Mouse (Mus musculus) limb, embryonic 14.5 days (tissue): ENCODE results near the gene Mnd1. TPM values are rescaled to one million over a fixed set of nuclear protein-coding genes. Genes with fewer than 3 reads are reported as not detected.
A peak's percentile ranks its signal among the peaks of the same experiment; 100 is the strongest.

Experiments used
- ATAC-seq: fragments of 200-750 bp; cut with Nextera tagmentation; 2 replicates; pipeline ENCODE4 v1.8.0; 2017; ENCODE audit warnings: low read depth, moderate number of reproducible peaks, moderate TSS enrichment; ENCODE audit not compliant: low FRiP score
- DNase-seq: peaks from one replicate; pipeline ENCODE4 v3.0.0-alpha.2; 2015; ENCODE audit warnings: low spot score
- H3K27ac ChIP-seq: fragments of 300-500 bp; sonication (generic); replicated peaks from 2 replicates; pipeline ENCODE4 v1.5.1; 2014; ENCODE audit warnings: low read depth, mild to moderate bottlenecking, low read length, moderate library complexity, mixed read lengths
- H3K27me3 ChIP-seq: fragments of 300-500 bp; sonication (generic); 2 replicates; pipeline ENCODE4 v1.6.1; 2014; ENCODE audit warnings: low read length, mixed read lengths; ENCODE audit not compliant: control insufficient read depth, insufficient read depth
- H3K36me3 ChIP-seq: fragments of 300-500 bp; sonication (generic); 2 replicates; pipeline ENCODE4 v1.6.1; 2014; ENCODE audit warnings: mild to moderate bottlenecking, low read length, moderate library complexity, mixed read lengths; ENCODE audit not compliant: control insufficient read depth, insufficient read depth
- H3K4me1 ChIP-seq: fragments of 300-500 bp; sonication (generic); 2 replicates; pipeline ENCODE4 v1.6.1; 2014; ENCODE audit warnings: antibody characterized with exemption, low read length, mixed read lengths; ENCODE audit not compliant: control insufficient read depth, insufficient read depth
- H3K4me2 ChIP-seq: fragments of 300-500 bp; sonication (generic); replicated peaks from 2 replicates; pipeline ENCODE4 v1.6.1; 2014; ENCODE audit warnings: low read depth, mild to moderate bottlenecking, low read length, moderate library complexity; ENCODE audit not compliant: severe bottlenecking
- H3K4me3 ChIP-seq: fragments of 300-500 bp; sonication (generic); replicated peaks from 2 replicates; pipeline ENCODE4 v1.5.1; 2014; ENCODE audit warnings: low read length
- H3K9ac ChIP-seq: fragments of 300-500 bp; sonication (generic); 2 replicates; pipeline ENCODE4 v1.6.1; 2014; ENCODE audit warnings: mild to moderate bottlenecking, low read depth, low read length, moderate library complexity; ENCODE audit not compliant: severe bottlenecking
- H3K9me3 ChIP-seq: fragments of 300-500 bp; sonication (generic); 2 replicates; pipeline ENCODE4 v1.6.1; 2016; ENCODE audit warnings: low read length; ENCODE audit not compliant: control insufficient read depth
- POLR2A ChIP-seq: fragments of 200-500 bp; IDR thresholded peaks from 2 replicates; pipeline ENCODE4 v1.8.0; 2012; ENCODE audit warnings: inconsistent platforms, mild to moderate bottlenecking, moderate library complexity, borderline replicate concordance; ENCODE audit not compliant: insufficient read depth, insufficient read length; ENCODE audit errors: extremely low read depth
- WGBS: fragments of 180-500 bp; shearing (Covaris S2); extraction: QIAGEN DNeasy Blood & Tissue Kit; methylation state at CpG from one replicate; pipeline ENCODE4 v1.1.7; 2014; 5-methylcytosine and 5-hydroxymethylcytosine counted together
- polyA plus RNA-seq, 2 experiments: library from polyadenylated mRNA; depleted of rRNA in 1 of 2; stranded (reverse) in 1 of 2; unstranded in 1 of 2; fragments of >200 nt; fragmentation: Nextera tagmentation in 1 of 2; extraction: Ambion mirVana in 1 of 2; gene quantifications; 2 replicates each; pipeline versions ENCODE4 v1.2.1 to v1.2.3; 2012 to 2014

Gene Mnd1
- polyA plus RNA-seq, 2 experiments, result 9.8 to 14.3 TPM

- no peak for DNase-seq
- TF ChIP-seq POLR2A, result no peak
- ATAC-seq, result no peak
- no peaks in the 10 kb centered on the region for H3K4me1 ChIP-seq
- no peak overlapping the region for H3K4me2 ChIP-seq
- H3K36me3 ChIP-seq, result no peaks in the 10 kb centered on the region
- no peak overlapping the region for H3K9ac ChIP-seq
- no peak overlapping the region for H3K4me3 ChIP-seq
- no peaks in the 10 kb centered on the region for H3K27me3 ChIP-seq
- H3K9me3 ChIP-seq, result 0 out of 2 replicates have a peak, but pooled peaks cover 3% of the 10 kb centered on the region
- WGBS, result 90% methylated on average over 4 of the region's 4 CpGs
- 0 out of 2 replicates have a peak overlapping the region, but pooled peaks have one; percentile 28 for H3K27ac ChIP-seq
Measured at GRCm38 (mm10) chr3:84081208-84081722, 74.3 kb downstream of the Mnd1 start.

GRCm38 (mm10) chr3:84080074-84080473, 75.5 kb downstream of the Mnd1 start:
- H3K4me2 ChIP-seq, result no peak overlapping the region
- no peak overlapping the region for H3K27ac ChIP-seq
- 0 out of 2 replicates have a peak, but pooled peaks cover 3% of the 10 kb centered on the region for H3K9me3 ChIP-seq
- DNase-seq (no peak), ATAC-seq (no peak)
- H3K27me3 ChIP-seq, result no peaks in the 10 kb centered on the region
- TF ChIP-seq POLR2A, result no peak
- H3K36me3 ChIP-seq, result no peaks in the 10 kb centered on the region
- 85% methylated on average over 7 of the region's 7 CpGs for WGBS
- H3K4me3 ChIP-seq, result no peak overlapping the region
- H3K4me1 ChIP-seq, result no peaks in the 10 kb centered on the region
- no peak overlapping the region for H3K9ac ChIP-seq

GRCm38 (mm10) chr3:84077505-84077904, 78.1 kb downstream of the Mnd1 start:
- Histone ChIP-seq H3K4me1 (no peaks in the 10 kb centered on the region), H3K27ac (no peak overlapping the region), H3K9ac (no peak overlapping the region), H3K4me3 (no peak overlapping the region), H3K36me3 (no peaks in the 10 kb centered on the region), H3K9me3 (0 out of 2 replicates have a peak, but pooled peaks cover 3% of the 10 kb centered on the region), H3K27me3 (no peaks in the 10 kb centered on the region), H3K4me2 (no peak overlapping the region)
- DNase-seq (no peak), ATAC-seq (no peak)
- no peak for TF ChIP-seq POLR2A
- WGBS, result 79% methylated on average over 4 of the region's 4 CpGs

DNA sequence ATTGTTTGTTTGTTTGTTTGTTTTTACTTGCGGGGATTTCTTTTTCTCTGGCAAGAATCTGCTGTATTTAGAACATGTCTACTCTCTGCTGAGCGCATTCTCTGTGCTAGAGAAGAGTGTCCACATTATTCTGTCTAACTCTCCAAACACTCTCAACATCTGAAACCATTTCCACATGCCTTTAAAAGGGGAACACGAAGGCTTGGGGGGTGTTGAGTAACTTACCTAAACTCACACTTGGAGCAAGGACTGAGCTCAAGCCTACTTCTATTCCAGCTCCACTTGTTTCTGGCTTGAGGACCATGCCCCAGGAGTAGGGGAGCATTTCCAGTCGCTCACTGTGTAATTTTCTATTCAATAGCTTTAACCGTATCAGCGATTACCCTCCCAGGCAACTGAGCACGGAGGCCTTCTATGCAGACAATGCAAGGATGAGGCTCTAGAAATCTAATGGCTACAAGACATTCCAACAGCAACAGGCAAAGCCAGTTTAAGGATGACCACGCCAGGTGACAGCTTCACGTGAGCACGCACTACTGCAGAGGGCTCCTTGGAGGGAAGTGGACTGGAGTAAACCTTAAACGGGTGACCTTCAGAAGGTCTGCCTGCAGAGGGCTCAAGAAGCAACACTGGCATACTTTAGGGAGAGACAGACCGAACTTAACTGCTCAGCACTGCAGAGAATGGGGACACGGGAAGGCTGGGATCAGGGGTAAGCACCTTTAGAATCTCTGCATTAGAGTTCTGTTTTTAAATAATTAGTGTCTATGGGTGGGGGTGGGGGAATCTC, 78.8 kb downstream of the Mnd1 start:
- WGBS, result 73% methylated on average over 13 of the region's 13 CpGs
- ATAC-seq (no peak), DNase-seq (no peak)
- no peaks in the 10 kb centered on the region for H3K9me3 ChIP-seq
- no peak overlapping the region for H3K4me2 ChIP-seq
- no peaks in the 10 kb centered on the region for H3K36me3 ChIP-seq
- no peak overlapping the region for H3K4me3 ChIP-seq
- no peak overlapping the region for H3K27ac ChIP-seq
- H3K4me1 ChIP-seq, result no peaks in the 10 kb centered on the region
- H3K27me3 ChIP-seq, result no peaks in the 10 kb centered on the region
- no peak overlapping the region for H3K9ac ChIP-seq
- no peak for TF ChIP-seq POLR2A

- 55% methylated on average over 4 of the region's 4 CpGs for WGBS
- ATAC-seq, result no peak
- Histone ChIP-seq H3K27me3 (no peaks in the 10 kb centered on the region), H3K4me3 (no peak overlapping the region), H3K27ac (no peak overlapping the region), H3K9me3 (no peaks in the 10 kb centered on the region), H3K36me3 (no peaks in the 10 kb centered on the region), H3K9ac (no peak overlapping the region), H3K4me2 (no peak overlapping the region), H3K4me1 (no peaks in the 10 kb centered on the region)
- no peak for DNase-seq
- no peak for TF ChIP-seq POLR2A
Measured at GRCm38 (mm10) chr3:84075516-84075915, 80.1 kb downstream of the Mnd1 start.

DNA sequence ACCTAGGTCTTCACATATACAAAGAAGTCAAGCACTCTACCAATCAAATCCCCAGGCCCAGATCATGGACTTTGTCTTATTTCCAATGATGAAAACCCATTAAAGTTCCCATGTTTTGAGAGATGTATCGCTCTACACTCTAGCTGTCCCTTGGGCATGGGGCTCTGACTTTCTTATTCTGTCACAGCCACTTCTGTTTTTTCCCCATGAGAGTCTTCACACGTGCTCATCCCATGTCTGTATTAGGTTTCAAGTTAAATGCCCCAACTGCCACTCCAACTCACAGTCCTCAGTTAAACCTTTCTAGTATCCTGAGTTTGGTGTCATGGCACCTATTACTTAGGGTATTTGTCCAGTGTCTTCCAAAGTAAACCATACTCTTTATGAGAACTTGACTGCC, 80.8 kb downstream of the Mnd1 start:
- no peak overlapping the region for H3K27ac ChIP-seq
- no peaks in the 10 kb centered on the region for H3K9me3 ChIP-seq
- no peak for DNase-seq
- H3K4me3 ChIP-seq, result no peak overlapping the region
- ATAC-seq, result no peak
- no peaks in the 10 kb centered on the region for H3K36me3 ChIP-seq
- H3K4me2 ChIP-seq, result no peak overlapping the region
- H3K9ac ChIP-seq, result no peak overlapping the region
- 79% methylated on average over 2 of the region's 2 CpGs for WGBS
- no peaks in the 10 kb centered on the region for H3K4me1 ChIP-seq
- H3K27me3 ChIP-seq, result no peaks in the 10 kb centered on the region
- TF ChIP-seq POLR2A, result no peak
